Mouse (Mus musculus): ENCODE results near the gene Ankrd27. TPM values are rescaled to one million over a fixed set of nuclear protein-coding genes. Genes with fewer than 3 reads are reported as not detected.

Ankrd27 gene
- polyA plus RNA-seq, 1 experiment from 2014 or later = 41.7 TPM

- Histone ChIP-seq H3K4me2 (replicated peaks) (no peak overlapping the region), H3K4me3 (replicated peaks) (no peak overlapping the region), H3K4me1 (no peaks in the 10 kb centered on the region), H3K27me3 (no peaks in the 10 kb centered on the region), H3K27ac (replicated peaks) (no peak overlapping the region), H3K36me3 (peaks cover 41% of the 10 kb centered on the region), H3K9ac (no peak overlapping the region), H3K9me3 (replicated peaks) (no peaks in the 10 kb centered on the region)
- 96% methylated on average over 5 of the region's 5 CpGs for WGBS
- ATAC-seq (ENCODE audit: insufficient number of reproducible peaks, low FRiP score, low TSS enrichment, low read depth) = no peak
Observed at GRCm38 (mm10) chr7:35602766-35603165, 16.7 kb downstream of the Ankrd27 start.

- peaks cover 76% of the 10 kb centered on the region for H3K36me3 ChIP-seq
- no peaks in the 10 kb centered on the region for H3K4me1 ChIP-seq
- no peak overlapping the region for H3K4me3 ChIP-seq (replicated peaks)
- H3K27me3 ChIP-seq = no peaks in the 10 kb centered on the region
- H3K27ac ChIP-seq (replicated peaks) = no peak overlapping the region
- H3K9me3 ChIP-seq (replicated peaks) = no peaks in the 10 kb centered on the region
- ATAC-seq (ENCODE audit: insufficient number of reproducible peaks, low FRiP score, low TSS enrichment, low read depth) = no peak
- no peak overlapping the region for H3K4me2 ChIP-seq (replicated peaks)
- 75% methylated on average over 10 of the region's 10 CpGs for WGBS
- no peak overlapping the region for H3K9ac ChIP-seq
Observed at GRCm38 (mm10) chr7:35606816-35607215, 20.8 kb downstream of the Ankrd27 start.

- no peak for ATAC-seq (ENCODE audit: insufficient number of reproducible peaks, low FRiP score, low TSS enrichment, low read depth)
- 73% methylated on average over 10 of the region's 10 CpGs for WGBS
- H3K36me3 ChIP-seq = peaks cover 78% of the 10 kb centered on the region
Observed at GRCm38 (mm10) chr7:35609245-35609644, 23.2 kb downstream of the Ankrd27 start.

GRCm38 (mm10) chr7:35617513-35617912 lies 31.5 kb downstream of the Ankrd27 start:
- H3K9me3 ChIP-seq (replicated peaks) = no peaks in the 10 kb centered on the region
- H3K9ac ChIP-seq = no peak overlapping the region
- no peak overlapping the region for H3K4me2 ChIP-seq (replicated peaks)
- H3K4me1 ChIP-seq = no peaks in the 10 kb centered on the region
- no peak for ATAC-seq (ENCODE audit: insufficient number of reproducible peaks, low FRiP score, low TSS enrichment, low read depth)
- no peak overlapping the region for H3K4me3 ChIP-seq (replicated peaks)
- H3K27me3 ChIP-seq = no peaks in the 10 kb centered on the region
- H3K27ac ChIP-seq (replicated peaks) = no peak overlapping the region
- 78% methylated on average over 4 of the region's 4 CpGs for WGBS
- peaks cover 83% of the 10 kb centered on the region for H3K36me3 ChIP-seq

More at GRCm38 (mm10) chr7:35609245-35609644, 23.2 kb downstream of the Ankrd27 start:
- Histone ChIP-seq H3K9me3 (replicated peaks) (no peaks in the 10 kb centered on the region), H3K27me3 (no peaks in the 10 kb centered on the region), H3K27ac (replicated peaks) (no peak overlapping the region), H3K4me1 (no peaks in the 10 kb centered on the region), H3K4me2 (replicated peaks) (no peak overlapping the region), H3K9ac (no peak overlapping the region), H3K4me3 (replicated peaks) (no peak overlapping the region)

- no peak overlapping the region for H3K4me2 ChIP-seq (replicated peaks)
- WGBS = 90% methylated on average over 10 of the region's 10 CpGs
- no peak for ATAC-seq (ENCODE audit: insufficient number of reproducible peaks, low FRiP score, low TSS enrichment, low read depth)
- H3K4me1 ChIP-seq = no peaks in the 10 kb centered on the region
- H3K36me3 ChIP-seq = peaks cover 79% of the 10 kb centered on the region
- no peak overlapping the region for H3K4me3 ChIP-seq (replicated peaks)
- H3K27ac ChIP-seq (replicated peaks) = no peak overlapping the region
- no peaks in the 10 kb centered on the region for H3K9me3 ChIP-seq (replicated peaks)
- no peaks in the 10 kb centered on the region for H3K27me3 ChIP-seq
- no peak overlapping the region for H3K9ac ChIP-seq
Observed at GRCm38 (mm10) chr7:35622626-35623025, 36.6 kb downstream of the Ankrd27 start.

GRCm38 (mm10) chr7:35626038-35626437 lies 40.0 kb downstream of the Ankrd27 start:
- no peaks in the 10 kb centered on the region for H3K9me3 ChIP-seq (replicated peaks)
- peaks cover 85% of the 10 kb centered on the region for H3K36me3 ChIP-seq
- H3K27ac ChIP-seq (replicated peaks) = no peak overlapping the region
- no peak overlapping the region for H3K4me3 ChIP-seq (replicated peaks)
- H3K4me2 ChIP-seq (replicated peaks) = no peak overlapping the region
- H3K27me3 ChIP-seq = no peaks in the 10 kb centered on the region
- no peaks in the 10 kb centered on the region for H3K4me1 ChIP-seq
- 92% methylated on average over 5 of the region's 5 CpGs for WGBS
- ATAC-seq (ENCODE audit: insufficient number of reproducible peaks, low FRiP score, low TSS enrichment, low read depth) = no peak
- no peak overlapping the region for H3K9ac ChIP-seq

GRCm38 (mm10) chr7:35627371-35627770 lies 41.3 kb downstream of the Ankrd27 start:
- peaks cover 82% of the 10 kb centered on the region for H3K36me3 ChIP-seq

GRCm38 (mm10) chr7:35628496-35628895 lies 42.5 kb downstream of the Ankrd27 start:
- Histone ChIP-seq H3K4me2 (replicated peaks) (no peak overlapping the region), H3K27ac (replicated peaks) (no peak overlapping the region), H3K4me1 (no peaks in the 10 kb centered on the region), H3K9me3 (replicated peaks) (no peaks in the 10 kb centered on the region), H3K4me3 (replicated peaks) (no peak overlapping the region), H3K27me3 (no peaks in the 10 kb centered on the region), H3K36me3 (peaks cover 82% of the 10 kb centered on the region), H3K9ac (no peak overlapping the region)
- no peak for ATAC-seq (ENCODE audit: insufficient number of reproducible peaks, low FRiP score, low TSS enrichment, low read depth)
- 76% methylated on average over 5 of the region's 5 CpGs for WGBS

More at GRCm38 (mm10) chr7:35627371-35627770, 41.3 kb downstream of the Ankrd27 start:
- no peak overlapping the region for H3K9ac ChIP-seq
- 91% methylated on average over 10 of the region's 10 CpGs for WGBS
- no peaks in the 10 kb centered on the region for H3K9me3 ChIP-seq (replicated peaks)
- no peak overlapping the region for H3K27ac ChIP-seq (replicated peaks)
- no peaks in the 10 kb centered on the region for H3K4me1 ChIP-seq
- no peak overlapping the region for H3K4me3 ChIP-seq (replicated peaks)
- no peak overlapping the region for H3K4me2 ChIP-seq (replicated peaks)
- no peak for ATAC-seq (ENCODE audit: insufficient number of reproducible peaks, low FRiP score, low TSS enrichment, low read depth)
- H3K27me3 ChIP-seq = no peaks in the 10 kb centered on the region

- no peak overlapping the region for H3K4me2 ChIP-seq (replicated peaks)
- H3K9me3 ChIP-seq (replicated peaks) = no peaks in the 10 kb centered on the region
- no peak for ATAC-seq (ENCODE audit: insufficient number of reproducible peaks, low FRiP score, low TSS enrichment, low read depth)
- H3K9ac ChIP-seq = no peak overlapping the region
- no peaks in the 10 kb centered on the region for H3K4me1 ChIP-seq
- no peaks in the 10 kb centered on the region for H3K27me3 ChIP-seq
- H3K27ac ChIP-seq (replicated peaks) = no peak overlapping the region
- 72% methylated on average over 6 of the region's 6 CpGs for WGBS
- H3K4me3 ChIP-seq (replicated peaks) = no peak overlapping the region
- H3K36me3 ChIP-seq = peaks cover 73% of the 10 kb centered on the region
Observed at GRCm38 (mm10) chr7:35636229-35636628, 50.2 kb downstream of the Ankrd27 start.

- no peaks in the 10 kb centered on the region for H3K27me3 ChIP-seq
- no peak for ATAC-seq (ENCODE audit: insufficient number of reproducible peaks, low FRiP score, low TSS enrichment, low read depth)
- H3K27ac ChIP-seq (replicated peaks) = no peak overlapping the region
- H3K4me2 ChIP-seq (replicated peaks) = no peak overlapping the region
- WGBS = 95% methylated on average over 9 of the region's 9 CpGs
- no peaks in the 10 kb centered on the region for H3K4me1 ChIP-seq
- H3K36me3 ChIP-seq = peaks cover 75% of the 10 kb centered on the region
- H3K9me3 ChIP-seq (replicated peaks) = no peaks in the 10 kb centered on the region
- no peak overlapping the region for H3K9ac ChIP-seq
- no peak overlapping the region for H3K4me3 ChIP-seq (replicated peaks)
Observed at GRCm38 (mm10) chr7:35636874-35637273, 50.8 kb downstream of the Ankrd27 start.

- H3K36me3 ChIP-seq = peaks cover 78% of the 10 kb centered on the region
Observed at GRCm38 (mm10) chr7:35640072-35640471, 54.0 kb downstream of the Ankrd27 start.

GRCm38 (mm10) chr7:35646317-35647081 lies 60.5 kb downstream of the Ankrd27 start:
- Histone ChIP-seq H3K4me1 (peaks cover 14% of the 10 kb centered on the region; the same call in 1 of the 2 replicates), H3K4me2 (replicated peaks) (peak overlapping the region; percentile 52), H3K27ac (replicated peaks) (peak overlapping the region; percentile 82), H3K9ac (peak overlapping the region; percentile 84), H3K27me3 (no peaks in the 10 kb centered on the region), H3K36me3 (peaks cover 38% of the 10 kb centered on the region), H3K4me3 (replicated peaks) (peak overlapping the region; percentile 97), H3K9me3 (replicated peaks) (no peaks in the 10 kb centered on the region)
- peak; percentile 45; the same call in 1 of the 2 replicates for ATAC-seq (ENCODE audit: insufficient number of reproducible peaks, low FRiP score, low TSS enrichment, low read depth)
- WGBS = 9% methylated on average over 34 of the region's 34 CpGs

More at GRCm38 (mm10) chr7:35640072-35640471, 54.0 kb downstream of the Ankrd27 start:
- H3K4me3 ChIP-seq (replicated peaks) = no peak overlapping the region
- no peak for ATAC-seq (ENCODE audit: insufficient number of reproducible peaks, low FRiP score, low TSS enrichment, low read depth)
- no peak overlapping the region for H3K4me2 ChIP-seq (replicated peaks)
- no peak overlapping the region for H3K27ac ChIP-seq (replicated peaks)
- no peaks in the 10 kb centered on the region for H3K4me1 ChIP-seq
- H3K9me3 ChIP-seq (replicated peaks) = no peaks in the 10 kb centered on the region
- no peaks in the 10 kb centered on the region for H3K27me3 ChIP-seq
- 84% methylated on average over 6 of the region's 6 CpGs for WGBS
- H3K9ac ChIP-seq = no peak overlapping the region

Data from embryonic facial prominence, embryonic 15.5 days (tissue).